Mouse (Mus musculus) midbrain, embryonic 12.5 days (tissue): ENCODE measurements around the gene Tbx21. TPM values are rescaled to one million over a fixed set of nuclear protein-coding genes. Genes with fewer than 3 reads are reported as not detected.

Experiments
- ATAC-seq: fragments of 200-750 bp; cut with Nextera tagmentation; 2 replicates; pipeline ENCODE4 v1.8.0; 2017; ENCODE audit warnings: low read depth, moderate TSS enrichment, moderate library complexity; ENCODE audit not compliant: low FRiP score
- H3K27ac ChIP-seq: fragments of 300-500 bp; sonication (generic); replicated peaks from 2 replicates; pipeline ENCODE4 v1.5.1; 2016; ENCODE audit warnings: mild to moderate bottlenecking
- H3K27me3 ChIP-seq: fragments of 300-500 bp; sonication (generic); 2 replicates; pipeline ENCODE4 v1.6.1; 2016; ENCODE audit warnings: mild to moderate bottlenecking
- H3K36me3 ChIP-seq: fragments of 300-500 bp; sonication (generic); 2 replicates; pipeline ENCODE4 v1.6.1; 2016
- H3K4me1 ChIP-seq: fragments of 300-500 bp; sonication (generic); 2 replicates; pipeline ENCODE4 v1.6.1; 2016
- H3K4me2 ChIP-seq: fragments of 300-500 bp; sonication (generic); replicated peaks from 2 replicates; pipeline ENCODE4 v1.6.1; 2016; ENCODE audit warnings: mild to moderate bottlenecking, moderate library complexity
- H3K4me3 ChIP-seq: fragments of 300-500 bp; sonication (generic); 2 replicates; pipeline ENCODE4 v1.5.1; 2016; ENCODE audit warnings: mild to moderate bottlenecking
- H3K9ac ChIP-seq: fragments of 300-500 bp; sonication (generic); replicated peaks from 2 replicates; pipeline ENCODE4 v1.6.1; 2016; ENCODE audit warnings: mild to moderate bottlenecking, moderate library complexity
- H3K9me3 ChIP-seq: fragments of 300-500 bp; sonication (generic); 2 replicates; pipeline ENCODE4 v1.6.1; 2016; ENCODE audit warnings: mild to moderate bottlenecking
- WGBS: fragments of 180-500 bp; shearing (Covaris S2); methylation state at CpG from one replicate; pipeline ENCODE4 v1.1.7; 2016; 5-methylcytosine and 5-hydroxymethylcytosine counted together
- polyA plus RNA-seq: library from polyadenylated mRNA; unstranded; fragments of >200 nt; fragmentation: Nextera tagmentation; extraction: Ambion mirVana; gene quantifications from 2 replicates; pipeline ENCODE4 v1.2.1, GENCODE M21; 2016

Tbx21 gene
- polyA plus RNA-seq, 1 experiment from 2014 or later: 0.23 TPM

GRCm38 (mm10) chr11:97103163-97104090 is 11.7 kb downstream of the Tbx21 start:
- H3K4me3 ChIP-seq: no peak overlapping the region
- H3K4me2 ChIP-seq: no peak overlapping the region
- WGBS: 92% methylated on average over 10 of the region's 10 CpGs
- H3K9me3 ChIP-seq: no peaks in the 10 kb centered on the region
- H3K4me1 ChIP-seq: no peaks in the 10 kb centered on the region
- ATAC-seq: no peak
- H3K27me3 ChIP-seq: peaks cover 34% of the 10 kb centered on the region
- no peaks in the 10 kb centered on the region for H3K36me3 ChIP-seq
- no peak overlapping the region for H3K9ac ChIP-seq
- H3K27ac ChIP-seq: no peak overlapping the region

GRCm38 (mm10) chr11:97101722-97102121 is 13.4 kb downstream of the Tbx21 start:
- no peaks in the 10 kb centered on the region for H3K9me3 ChIP-seq
- peaks cover 43% of the 10 kb centered on the region for H3K27me3 ChIP-seq
- H3K36me3 ChIP-seq: no peaks in the 10 kb centered on the region
- no peak for ATAC-seq
- no peak overlapping the region for H3K4me2 ChIP-seq
- no peaks in the 10 kb centered on the region for H3K4me1 ChIP-seq
- H3K4me3 ChIP-seq: no peak overlapping the region
- 19% methylated on average over 9 of the region's 9 CpGs for WGBS
- H3K27ac ChIP-seq: no peak overlapping the region
- no peak overlapping the region for H3K9ac ChIP-seq

DNA sequence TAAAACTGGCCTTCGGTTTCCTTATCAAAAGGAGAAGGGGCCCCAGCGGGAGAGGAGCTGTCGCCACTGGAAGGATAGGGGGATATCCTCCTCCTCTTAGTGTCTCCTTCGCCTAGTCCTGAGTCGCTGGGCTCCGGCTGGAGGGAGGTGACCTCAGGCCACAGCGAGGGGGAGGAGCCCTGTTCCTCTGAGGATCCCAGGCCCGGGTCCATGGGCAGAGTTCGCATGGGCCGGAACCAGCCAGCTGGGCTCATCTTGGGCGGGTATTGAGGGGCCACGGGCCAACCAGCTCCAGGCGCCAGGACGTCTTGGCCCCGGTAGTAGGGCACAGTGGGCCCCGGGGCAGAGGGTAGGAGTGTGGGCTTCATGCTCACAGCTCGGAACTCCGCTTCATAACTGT is 16.3 kb downstream of the Tbx21 start:
- ATAC-seq: no peak
- no peak overlapping the region for H3K4me2 ChIP-seq
- H3K4me1 ChIP-seq: no peaks in the 10 kb centered on the region
- H3K9ac ChIP-seq: no peak overlapping the region
- H3K4me3 ChIP-seq: no peak overlapping the region
- H3K27ac ChIP-seq: no peak overlapping the region
- 27% methylated on average over 18 of the region's 18 CpGs for whole genome bisulfite sequencing
- H3K9me3 ChIP-seq: no peaks in the 10 kb centered on the region
- peaks cover 39% of the 10 kb centered on the region for H3K27me3 ChIP-seq
- H3K36me3 ChIP-seq: no peaks in the 10 kb centered on the region

DNA sequence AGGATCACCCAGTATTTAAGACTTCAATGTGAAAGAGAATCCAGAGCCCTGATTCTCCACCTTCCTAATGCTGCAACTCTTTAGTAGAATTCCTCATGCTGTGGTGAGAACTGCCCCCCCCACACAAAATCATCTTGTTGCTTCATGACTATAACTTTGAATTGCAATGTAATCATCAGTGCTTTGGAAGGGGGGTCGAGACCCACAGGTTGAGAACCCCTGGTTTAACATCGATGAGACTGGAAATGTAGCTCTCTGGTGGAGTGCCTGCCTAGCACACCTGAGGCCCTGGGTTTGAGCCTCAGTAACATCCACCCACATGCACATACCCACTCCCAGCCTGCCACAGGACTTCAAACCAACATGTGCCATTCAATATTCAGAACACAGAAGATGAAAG is 20.5 kb downstream of the Tbx21 start:
- Histone ChIP-seq H3K9ac (no peak overlapping the region), H3K4me2 (no peak overlapping the region), H3K27me3 (peaks cover 31% of the 10 kb centered on the region), H3K36me3 (no peaks in the 10 kb centered on the region), H3K9me3 (no peaks in the 10 kb centered on the region), H3K4me1 (no peaks in the 10 kb centered on the region), H3K4me3 (no peak overlapping the region), H3K27ac (no peak overlapping the region)
- no peak for ATAC-seq
- WGBS: 68% methylated on average over 2 of the region's 2 CpGs

- no peak overlapping the region for H3K9ac ChIP-seq
- 74% methylated on average over 6 of the region's 6 CpGs for WGBS
Measured at GRCm38 (mm10) chr11:97086365-97086764, 28.8 kb downstream of the Tbx21 start.

DNA sequence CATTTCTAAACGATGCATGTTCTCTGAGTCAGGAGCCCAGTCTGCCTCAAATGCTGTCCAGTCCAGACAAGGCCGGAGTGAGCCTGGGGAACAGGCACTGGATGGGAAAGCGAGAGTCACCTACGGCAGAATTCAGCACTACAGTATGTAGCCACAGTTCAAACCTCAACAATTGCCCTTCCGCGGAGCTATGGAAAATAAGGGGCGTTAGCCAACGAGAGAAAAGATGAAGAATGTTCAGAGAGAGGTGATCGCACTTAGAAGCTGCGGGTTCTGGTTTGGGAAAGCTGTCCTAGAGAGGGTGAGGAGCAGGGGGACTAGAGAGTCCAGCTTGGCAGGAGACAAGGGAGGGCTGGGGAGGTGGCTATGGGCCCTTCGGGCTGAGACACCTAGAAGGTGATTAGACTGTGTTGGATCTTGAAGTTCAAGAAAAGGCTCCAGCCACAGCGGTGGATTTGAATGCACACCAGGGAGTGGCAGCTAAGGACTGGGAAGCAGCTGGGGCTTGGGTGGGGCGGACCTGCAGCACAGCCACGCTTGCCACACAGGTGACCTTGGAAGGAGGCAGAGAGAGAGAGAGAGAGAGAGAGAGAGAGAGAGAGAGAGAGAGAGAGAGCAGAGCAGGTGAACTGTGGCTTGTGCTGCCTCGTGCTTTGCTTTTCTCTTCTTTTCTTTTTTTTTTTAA is 30.2 kb downstream of the Tbx21 start:
- Histone ChIP-seq H3K4me3 (no peak overlapping the region), H3K4me2 (no peak overlapping the region), H3K36me3 (no peaks in the 10 kb centered on the region), H3K9ac (no peak overlapping the region), H3K27me3 (peaks cover 14% of the 10 kb centered on the region), H3K9me3 (peaks cover 8% of the 10 kb centered on the region; the same call in 1 of the 2 replicates), H3K27ac (no peak overlapping the region), H3K4me1 (peaks cover 12% of the 10 kb centered on the region)
- no peak for ATAC-seq
- 91% methylated on average over 15 of the region's 15 CpGs for WGBS

More at GRCm38 (mm10) chr11:97086365-97086764, 28.8 kb downstream of the Tbx21 start:
- H3K4me3 ChIP-seq: no peak overlapping the region
- peaks cover 18% of the 10 kb centered on the region for H3K27me3 ChIP-seq
- no peak overlapping the region for H3K4me2 ChIP-seq
- peaks cover 12% of the 10 kb centered on the region for H3K4me1 ChIP-seq
- H3K9me3 ChIP-seq: peaks cover 8% of the 10 kb centered on the region; the same call in 1 of the 2 replicates
- no peak overlapping the region for H3K27ac ChIP-seq
- no peaks in the 10 kb centered on the region for H3K36me3 ChIP-seq
- ATAC-seq: no peak

GRCm38 (mm10) chr11:97083401-97084140 is 31.6 kb downstream of the Tbx21 start:
- Histone ChIP-seq H3K9ac (no peak overlapping the region), H3K27me3 (peaks cover 14% of the 10 kb centered on the region), H3K9me3 (0 out of 2 replicates have a peak, but pooled peaks cover 3% of the 10 kb centered on the region), H3K4me3 (no peak overlapping the region), H3K27ac (no peak overlapping the region), H3K36me3 (no peaks in the 10 kb centered on the region), H3K4me1 (peaks cover 12% of the 10 kb centered on the region), H3K4me2 (no peak overlapping the region)
- no peak for ATAC-seq
- 49% methylated on average over 22 of the region's 22 CpGs for WGBS

DNA sequence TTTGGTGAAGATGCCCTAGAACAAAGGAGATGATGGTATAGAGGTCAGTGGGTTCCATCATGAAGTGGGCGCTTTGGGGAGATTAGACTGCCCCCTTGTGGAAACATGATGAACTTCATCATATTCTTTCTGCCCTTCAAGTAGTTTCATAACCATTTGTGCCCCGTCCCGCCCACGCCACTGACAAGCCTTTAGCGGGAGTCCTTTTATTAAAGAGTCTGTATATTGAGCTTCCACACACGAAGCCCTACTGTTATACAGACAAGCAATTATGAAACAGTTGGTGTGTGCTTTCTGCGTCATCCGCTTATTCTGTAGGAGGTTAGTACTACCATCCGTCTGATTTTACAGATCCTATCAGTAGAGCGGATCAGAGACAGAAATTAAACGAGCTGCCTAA is 32.2 kb downstream of the Tbx21 start:
- 0 out of 2 replicates have a peak, but pooled peaks cover 3% of the 10 kb centered on the region for H3K9me3 ChIP-seq
- H3K4me1 ChIP-seq: peaks cover 12% of the 10 kb centered on the region
- no peak overlapping the region for H3K27ac ChIP-seq
- WGBS: 46% methylated on average over 11 of the region's 11 CpGs
- H3K36me3 ChIP-seq: no peaks in the 10 kb centered on the region
- peaks cover 14% of the 10 kb centered on the region for H3K27me3 ChIP-seq
- H3K4me3 ChIP-seq: no peak overlapping the region
- no peak overlapping the region for H3K9ac ChIP-seq
- H3K4me2 ChIP-seq: no peak overlapping the region
- ATAC-seq: no peak

DNA sequence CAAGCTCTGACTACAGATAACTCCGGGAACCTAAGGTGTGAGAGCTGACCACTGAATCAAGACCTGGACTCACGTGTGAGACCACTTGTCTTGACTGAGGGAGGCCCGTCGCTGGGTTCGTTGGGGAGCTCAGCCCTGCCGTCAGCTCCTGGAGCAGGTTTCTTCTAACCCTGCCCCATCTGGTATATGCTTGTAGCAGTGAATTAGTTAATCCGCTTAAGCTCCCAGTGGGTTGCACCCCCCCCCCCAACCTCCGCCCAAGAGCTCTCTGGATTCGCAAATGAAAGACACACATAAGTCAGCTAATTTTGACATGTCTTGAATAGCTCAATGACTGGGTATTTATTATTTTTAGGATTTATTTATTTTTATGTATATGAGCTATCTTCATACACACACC is 34.8 kb downstream of the Tbx21 start:
- Histone ChIP-seq H3K36me3 (no peaks in the 10 kb centered on the region), H3K9ac (no peak overlapping the region), H3K27ac (no peak overlapping the region), H3K4me2 (no peak overlapping the region), H3K4me3 (no peak overlapping the region), H3K9me3 (no peaks in the 10 kb centered on the region), H3K4me1 (peaks cover 12% of the 10 kb centered on the region), H3K27me3 (peaks cover 14% of the 10 kb centered on the region)
- WGBS: 8% methylated on average over 9 of the region's 9 CpGs
- no peak for ATAC-seq

- no peak for ATAC-seq
- no peak overlapping the region for H3K9ac ChIP-seq
- 59% methylated on average over 4 of the region's 4 CpGs for WGBS
- no peak overlapping the region for H3K4me3 ChIP-seq
- H3K27me3 ChIP-seq: peaks cover 6% of the 10 kb centered on the region
- H3K4me2 ChIP-seq: no peak overlapping the region
- H3K27ac ChIP-seq: no peak overlapping the region
- H3K36me3 ChIP-seq: no peaks in the 10 kb centered on the region
- H3K4me1 ChIP-seq: peaks cover 6% of the 10 kb centered on the region
- no peaks in the 10 kb centered on the region for H3K9me3 ChIP-seq
Measured at GRCm38 (mm10) chr11:97078751-97079150, 36.4 kb downstream of the Tbx21 start.

DNA sequence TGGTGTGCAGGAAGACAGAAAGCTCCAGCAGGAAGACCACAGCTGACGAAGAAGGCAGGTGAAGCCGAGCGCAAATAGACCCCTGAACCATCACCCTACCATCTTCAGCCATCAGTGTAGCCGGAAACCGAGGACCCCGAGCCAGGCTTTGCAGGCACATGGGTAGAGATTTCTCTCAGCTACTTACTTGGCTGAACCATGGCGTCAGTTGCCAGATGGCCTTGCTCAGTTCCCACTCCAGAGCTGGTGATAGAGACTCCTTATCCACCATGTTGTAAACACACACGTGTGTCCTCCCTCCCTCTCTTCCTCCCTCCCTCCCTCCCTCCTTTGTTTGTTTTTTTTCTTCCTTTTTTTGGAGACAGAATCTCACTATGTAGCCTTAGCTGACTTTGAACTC is 40.9 kb downstream of the Tbx21 start:
- Histone ChIP-seq H3K4me1 (no peaks in the 10 kb centered on the region), H3K4me2 (no peak overlapping the region), H3K9me3 (no peaks in the 10 kb centered on the region), H3K27me3 (no peaks in the 10 kb centered on the region), H3K36me3 (no peaks in the 10 kb centered on the region), H3K4me3 (no peak overlapping the region), H3K27ac (no peak overlapping the region), H3K9ac (no peak overlapping the region)
- 77% methylated on average over 8 of the region's 8 CpGs for WGBS
- no peak for ATAC-seq

- Histone ChIP-seq H3K4me3 (no peak overlapping the region), H3K36me3 (peaks cover 8% of the 10 kb centered on the region), H3K4me2 (no peak overlapping the region), H3K4me1 (no peaks in the 10 kb centered on the region), H3K27ac (no peak overlapping the region), H3K9me3 (no peaks in the 10 kb centered on the region), H3K27me3 (no peaks in the 10 kb centered on the region), H3K9ac (no peak overlapping the region)
- 35% methylated on average over 3 of the region's 3 CpGs for WGBS
- ATAC-seq: 0 out of 2 replicates have a peak, but pooled peaks have one; percentile 41
Measured at GRCm38 (mm10) chr11:97072533-97072932, 42.6 kb downstream of the Tbx21 start.
